Mouse (Mus musculus) right cerebral cortex, postnatal 4 days (tissue): ENCODE data around the gene Gnat1.
A peak's percentile ranks its signal among the peaks of the same experiment; 100 is the strongest.

Source experiments
- DNase-seq: peaks from one replicate; pipeline ENCODE4 v3.0.0-alpha.2; 2022

The Gnat1 gene

DNA sequence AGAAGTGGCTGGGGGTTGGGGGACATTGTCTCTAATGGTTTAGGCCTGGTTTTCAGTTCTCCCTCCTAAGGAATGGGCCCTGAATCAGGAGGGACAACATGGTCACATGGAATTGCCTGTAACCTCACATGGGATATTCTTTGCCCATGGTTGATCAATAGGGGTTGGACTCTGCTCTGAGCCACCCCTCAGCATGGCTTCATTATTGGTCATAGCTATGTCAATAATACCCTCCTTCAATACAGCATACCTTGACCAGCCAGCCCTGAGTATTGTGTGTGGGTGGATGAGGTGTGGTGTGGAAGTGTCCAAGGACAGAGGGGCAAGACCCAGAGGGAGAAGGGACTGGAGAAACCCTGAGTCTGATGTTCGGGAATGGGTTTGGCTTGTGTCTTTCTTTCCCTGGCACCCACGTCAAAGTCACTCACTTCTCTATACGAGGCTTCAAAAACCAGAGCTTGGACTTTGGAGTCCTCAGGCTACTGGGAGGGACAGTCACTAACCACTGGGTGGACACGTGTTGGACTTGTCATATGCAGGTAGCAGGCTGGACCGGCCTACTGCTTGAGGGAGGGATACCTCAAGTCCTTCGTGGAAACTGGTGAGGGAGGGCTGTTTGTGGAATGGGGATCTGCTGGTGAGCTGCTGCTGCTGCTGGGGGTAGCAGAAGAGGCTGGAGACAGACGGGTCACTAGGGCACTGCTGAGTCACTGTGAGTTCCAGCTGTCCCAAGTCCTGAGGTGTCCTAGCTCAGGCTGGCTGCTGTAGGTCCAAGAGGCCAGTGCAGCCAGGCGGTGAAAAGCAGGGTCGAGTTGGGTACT, 4.7 kb downstream of the Gnat1 start:
- DNase-seq, result no peak

DNA sequence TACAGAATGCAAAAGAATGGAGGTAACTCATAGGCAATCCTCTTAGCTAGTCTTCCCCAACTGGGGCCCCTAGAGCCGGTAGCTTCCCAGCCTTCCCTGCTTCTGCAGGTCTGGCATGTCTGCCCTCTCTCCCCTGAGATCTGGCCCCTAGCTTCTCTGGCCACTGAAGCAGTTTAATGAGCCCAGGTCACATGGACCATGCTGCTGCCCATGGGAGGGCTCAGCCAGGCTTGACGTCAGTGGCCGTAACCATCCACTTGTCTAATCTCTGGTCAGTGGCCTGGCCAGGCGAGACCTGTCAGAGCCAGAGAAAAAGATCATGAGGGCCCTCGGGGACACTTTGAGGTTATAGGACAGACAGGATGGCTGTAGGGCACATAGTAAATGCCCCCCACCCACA, 9.3 kb downstream of the Gnat1 start:
- DNase-seq, result no peak

DNA sequence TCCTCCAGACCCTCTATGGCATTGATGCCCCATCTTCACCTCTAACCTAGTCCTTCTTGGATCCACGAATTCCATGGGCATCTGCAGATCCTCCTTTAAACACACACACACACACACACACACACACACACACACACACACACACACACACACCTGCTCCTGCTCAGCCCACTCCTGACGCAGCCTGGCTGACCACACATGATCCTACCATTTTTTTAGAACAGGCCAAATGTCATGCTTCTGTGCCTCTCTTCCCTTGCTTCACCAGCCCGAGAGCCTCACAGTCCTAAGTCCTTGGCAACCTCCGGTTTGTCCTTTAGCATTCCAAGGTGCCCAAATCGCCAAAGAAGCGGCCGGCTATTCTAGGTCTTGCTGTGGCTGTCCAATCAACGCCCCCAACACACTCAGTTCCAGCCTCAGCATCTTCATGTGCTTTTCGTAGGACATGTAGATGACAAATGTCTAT, 10.0 kb downstream of the Gnat1 start, which contains the start of gene Slc38a3:
Gene Slc38a3, minus strand, starts transcription at position 51 of the 466 bp plus-strand sequence.
- DNase-seq, result no peak

DNA sequence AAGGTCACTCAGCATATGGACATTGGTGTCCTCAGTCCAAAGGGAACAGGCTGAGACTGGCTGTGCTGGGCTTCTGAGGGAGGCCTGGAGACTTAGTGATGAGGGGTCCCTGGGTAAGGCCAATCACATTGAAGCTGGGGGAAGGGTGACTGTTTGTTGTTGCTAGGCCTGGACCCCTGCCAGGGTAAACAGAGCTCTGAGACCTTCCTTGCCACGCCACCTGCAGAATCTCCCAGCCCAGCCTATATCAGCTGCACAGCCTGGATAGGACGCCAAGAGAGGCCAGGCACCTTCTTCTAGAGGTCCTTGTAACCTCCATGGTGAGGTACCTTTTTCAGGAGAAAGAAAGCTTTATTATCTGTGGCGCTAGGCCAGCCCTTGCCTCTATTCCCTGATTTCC, 10.6 kb downstream of the Gnat1 start:
- no peak for DNase-seq

DNA sequence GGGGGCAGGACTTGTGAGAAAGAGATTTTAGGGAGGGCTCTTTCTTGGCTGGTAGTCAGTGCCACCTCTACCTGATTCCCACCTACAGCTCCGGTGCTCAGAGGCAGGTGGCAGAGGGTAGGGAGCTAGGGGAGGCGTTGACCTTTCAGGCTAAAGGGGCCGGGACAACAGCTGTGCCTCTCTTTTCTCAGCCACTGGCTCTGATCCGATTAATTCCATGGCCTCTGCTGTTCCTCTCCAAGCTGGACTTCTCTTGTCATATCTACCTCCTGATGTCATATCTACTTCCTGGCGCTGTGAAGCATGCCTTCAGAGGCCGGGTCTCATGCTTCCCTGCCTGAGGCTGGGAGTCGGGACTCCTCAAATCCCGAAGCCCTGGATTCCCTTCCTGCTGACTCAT, 11.5 kb downstream of the Gnat1 start:
- no peak for DNase-seq

DNA sequence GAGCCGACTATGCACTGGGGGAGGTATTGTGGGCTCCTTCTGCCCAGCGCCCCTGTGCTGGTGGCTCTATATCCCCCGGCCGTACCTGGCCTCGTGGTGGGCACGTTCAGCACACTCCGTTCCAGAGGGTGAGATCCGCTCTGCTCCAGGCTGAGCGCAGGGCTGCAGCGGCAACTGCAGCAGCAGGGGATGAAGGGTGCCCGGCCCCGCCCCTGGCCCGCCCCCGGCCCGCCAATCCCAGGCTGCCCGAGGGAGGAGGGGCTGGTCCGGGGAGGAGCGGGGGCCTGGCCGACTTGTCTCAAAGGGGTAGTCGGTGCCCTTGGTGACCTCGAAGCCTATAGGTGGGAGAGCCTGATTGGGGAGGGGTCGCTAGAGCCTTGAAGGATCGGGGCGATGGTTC, 12.3 kb downstream of the Gnat1 start:
- DNase-seq, result peak; percentile 58

DNA sequence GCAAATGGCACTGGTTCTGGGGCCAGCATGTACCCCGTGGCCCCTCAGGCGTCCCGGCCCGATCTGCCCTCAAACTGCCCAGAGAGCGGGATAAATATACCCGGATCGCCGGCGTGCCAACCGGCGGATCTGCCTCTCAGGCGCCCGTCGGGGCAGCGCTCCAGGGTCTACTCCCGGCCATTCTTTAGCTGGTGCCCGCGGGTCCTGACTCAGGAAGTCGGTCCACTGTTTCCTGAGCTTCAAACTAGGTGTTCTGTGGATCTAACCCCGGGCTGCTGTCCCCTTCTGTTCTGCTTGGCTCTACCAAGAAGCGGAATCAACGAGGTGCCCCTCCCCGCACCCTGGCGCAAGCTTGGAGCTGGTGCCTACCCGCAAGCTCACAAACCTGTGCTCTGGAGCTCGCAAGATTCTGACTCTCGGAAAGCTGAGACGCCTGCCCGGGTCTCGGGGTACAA, 12.7 kb downstream of the Gnat1 start:
- DNase-seq, result no peak

DNA sequence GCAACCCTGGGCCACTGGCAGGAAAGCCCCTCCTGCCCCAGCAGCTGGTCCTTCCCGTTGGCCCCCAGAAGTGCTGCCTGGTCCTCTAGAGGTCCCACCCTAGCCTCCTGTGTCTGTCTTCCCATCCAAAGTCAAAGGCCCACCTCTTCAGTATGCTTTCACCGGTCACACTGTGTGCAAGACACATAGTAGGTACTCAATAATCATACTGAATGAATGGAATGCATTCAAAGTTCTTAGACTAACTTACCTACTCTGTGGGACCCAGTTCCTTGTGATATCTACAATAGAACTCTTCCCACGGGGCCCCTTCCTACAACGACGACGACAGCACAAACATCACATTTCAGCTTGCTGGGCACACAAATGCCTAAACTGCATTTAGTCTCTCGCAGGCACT, 14.2 kb downstream of the Gnat1 start:
- no peak for DNase-seq

DNA sequence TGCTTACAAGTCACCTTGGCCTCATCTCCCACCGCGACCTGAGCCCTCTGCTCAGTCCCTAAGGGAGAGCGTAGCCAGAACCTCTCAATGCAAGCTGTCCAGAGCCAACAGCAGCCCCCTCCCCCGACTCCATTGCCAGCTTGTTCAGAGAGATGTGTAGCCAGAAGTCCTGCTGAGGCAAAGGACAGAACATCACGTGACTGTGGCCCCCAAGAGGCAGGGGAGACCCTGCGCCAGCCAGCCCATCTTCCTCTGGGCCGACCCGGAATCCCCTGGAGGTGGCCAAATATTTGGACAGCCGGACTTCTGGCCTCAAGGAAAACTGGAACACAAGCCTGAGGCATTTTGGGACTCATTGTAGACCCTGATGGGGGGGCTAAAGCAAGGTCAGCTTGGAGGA, 16.0 kb downstream of the Gnat1 start:
- no peak for DNase-seq

DNA sequence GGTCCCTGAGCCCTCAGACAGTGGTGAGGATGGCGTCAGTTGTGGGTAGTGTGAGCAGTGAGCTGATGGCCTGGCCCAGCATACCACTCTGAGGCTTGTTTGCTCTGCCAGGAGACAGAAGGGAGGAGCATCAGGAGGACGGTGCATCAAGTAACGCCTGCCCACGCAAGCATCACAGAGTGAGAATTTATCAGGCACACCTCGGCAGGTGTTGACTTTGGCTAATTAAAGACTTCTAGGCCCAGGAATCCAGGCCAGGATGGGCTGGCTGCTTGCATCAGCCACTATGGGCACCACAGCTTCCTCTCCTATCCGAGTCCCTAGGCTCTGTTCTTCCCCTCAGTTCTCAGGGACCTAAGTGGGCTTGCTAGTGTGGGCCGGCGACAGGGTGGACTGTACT, 17.2 kb downstream of the Gnat1 start:
- no peak for DNase-seq

DNA sequence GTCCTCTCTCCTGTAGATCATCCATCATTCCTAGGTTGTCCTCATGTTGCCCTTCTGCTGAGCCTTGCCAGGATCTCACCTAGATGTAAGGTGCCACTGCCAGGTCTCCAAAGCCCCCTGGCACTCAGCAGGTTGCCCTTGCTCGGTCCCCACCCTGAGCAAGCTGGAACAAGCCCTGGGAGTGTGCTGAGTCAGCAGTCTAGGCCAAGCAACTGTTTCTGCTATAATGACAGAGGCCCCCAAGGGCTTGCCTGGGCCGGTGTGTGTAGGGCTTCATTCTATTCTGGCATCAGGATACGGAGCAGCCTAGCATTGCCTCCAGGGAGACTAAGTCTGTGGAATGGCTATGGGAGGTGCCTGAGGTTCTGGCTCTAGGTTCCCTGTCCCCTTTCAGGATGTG, 18.7 kb downstream of the Gnat1 start:
- no peak for DNase-seq

DNA sequence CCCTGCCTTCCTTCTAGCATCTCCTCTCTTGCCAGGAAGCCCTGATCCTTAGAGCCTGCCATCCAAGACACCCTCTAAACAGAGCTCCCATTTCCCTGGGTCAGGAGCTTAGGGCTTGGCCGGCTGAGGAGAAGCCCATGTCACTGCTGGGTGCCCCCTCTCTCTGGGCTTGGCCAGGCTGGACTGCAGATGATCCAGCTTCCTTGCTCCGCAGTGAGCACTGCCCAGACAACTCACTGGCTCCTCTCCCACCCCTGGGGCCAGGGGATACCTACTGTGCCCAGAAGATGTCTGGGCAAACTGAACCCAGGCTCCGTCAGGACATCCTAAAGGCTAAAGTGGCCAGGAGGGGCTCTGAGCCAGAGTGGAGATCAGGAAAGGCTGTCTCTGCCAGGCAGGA, 19.6 kb downstream of the Gnat1 start:
- no peak for DNase-seq

DNA sequence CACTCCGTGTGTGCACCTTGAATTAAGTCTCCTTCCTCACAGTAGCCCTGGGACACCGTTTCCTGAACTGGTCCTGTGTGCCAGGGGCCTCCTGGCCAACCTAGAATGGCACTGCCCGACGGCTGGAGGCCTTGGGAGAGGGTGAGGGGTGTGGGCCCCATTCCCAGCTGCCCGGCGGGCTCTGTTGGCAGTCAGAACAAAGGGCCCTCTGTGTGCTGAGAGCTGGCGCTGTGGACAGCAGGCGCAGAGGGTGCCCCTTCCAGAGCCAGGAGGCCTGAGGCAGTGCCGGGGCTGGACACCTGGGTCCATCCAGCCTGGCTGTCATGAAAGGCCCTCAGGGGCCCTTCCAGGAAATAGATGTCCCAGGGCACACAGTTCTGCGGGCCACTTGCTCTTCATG, 20.0 kb downstream of the Gnat1 start:
- peak; percentile 55 for DNase-seq

DNA sequence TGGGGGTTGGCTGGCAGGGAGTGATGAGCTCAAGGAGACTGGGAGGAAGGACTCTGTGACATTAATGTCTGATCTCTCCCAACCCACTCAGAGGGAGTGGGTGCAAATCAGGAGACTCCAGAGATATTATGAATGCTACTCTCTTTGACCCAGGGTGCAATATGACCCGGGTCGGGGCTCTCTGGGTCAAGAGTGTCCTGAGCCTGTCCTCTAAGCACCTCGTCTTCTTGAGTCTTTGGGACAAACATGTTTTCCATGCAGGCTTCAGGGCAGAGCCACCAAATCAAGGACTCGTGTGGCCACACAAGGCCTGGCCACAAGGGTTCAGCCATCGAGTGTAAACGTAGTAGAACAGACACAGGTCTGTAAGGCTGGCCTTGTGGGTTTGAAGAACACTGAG, 21.4 kb downstream of the Gnat1 start:
- DNase-seq, result no peak

DNA sequence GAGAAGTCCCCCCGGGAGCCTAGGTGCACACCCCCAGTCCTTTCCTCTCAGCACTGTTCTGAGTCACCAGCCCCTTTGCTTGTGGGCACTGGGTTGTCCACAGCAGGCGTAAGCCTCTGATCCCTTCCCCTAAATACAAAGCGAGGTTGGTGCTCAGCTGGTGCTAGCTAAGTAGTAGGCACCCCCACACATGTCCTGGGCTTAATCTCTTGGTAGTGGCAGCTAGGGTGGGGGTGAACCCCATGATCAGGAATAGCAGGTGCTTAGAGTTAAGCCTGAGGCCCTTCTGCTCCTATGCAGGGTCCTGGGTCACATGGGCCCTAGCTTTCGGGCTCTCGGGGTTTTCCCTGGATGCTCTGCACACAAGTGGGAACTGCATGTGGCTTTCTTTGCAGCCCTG, 22.4 kb downstream of the Gnat1 start:
- no peak for DNase-seq

DNA sequence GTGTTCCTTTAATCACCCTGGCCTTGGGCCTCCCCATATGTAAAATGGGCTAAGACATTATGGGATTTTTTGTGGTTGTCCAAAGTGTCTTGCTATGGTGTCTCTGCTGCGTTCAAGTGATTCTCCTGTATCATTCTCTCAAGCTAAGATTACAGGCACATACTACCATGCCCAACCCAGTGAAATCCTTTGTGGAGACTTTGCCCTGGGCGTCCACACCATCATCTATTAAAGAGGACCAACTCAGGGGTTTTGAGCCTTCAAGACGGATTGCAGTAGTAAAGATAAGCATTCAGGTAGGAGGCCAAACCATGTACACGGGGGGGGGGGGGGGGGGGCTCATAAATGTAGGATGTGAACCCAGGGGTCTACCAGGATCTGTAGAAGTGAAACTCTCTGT, 24.9 kb downstream of the Gnat1 start:
- no peak for DNase-seq

DNA sequence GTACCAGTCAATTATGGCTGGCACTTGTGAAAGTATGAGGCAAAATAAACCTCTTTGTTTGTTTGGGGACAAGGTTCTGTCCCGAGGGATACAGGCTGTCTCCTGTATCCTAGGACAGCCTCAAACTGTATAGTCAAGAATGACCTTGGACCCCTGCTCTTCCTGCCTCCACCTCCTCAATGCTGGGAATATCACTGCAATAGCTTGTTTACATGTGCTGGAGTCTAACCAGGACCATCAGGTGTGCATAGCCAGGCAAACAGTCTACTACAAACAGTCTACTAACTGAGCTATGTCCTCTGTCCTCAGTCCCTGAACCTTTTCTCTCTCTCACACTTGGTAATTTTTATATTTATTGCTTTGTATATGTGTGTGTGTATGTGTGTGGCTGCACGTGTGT, 26.0 kb downstream of the Gnat1 start:
- no peak for DNase-seq

DNA sequence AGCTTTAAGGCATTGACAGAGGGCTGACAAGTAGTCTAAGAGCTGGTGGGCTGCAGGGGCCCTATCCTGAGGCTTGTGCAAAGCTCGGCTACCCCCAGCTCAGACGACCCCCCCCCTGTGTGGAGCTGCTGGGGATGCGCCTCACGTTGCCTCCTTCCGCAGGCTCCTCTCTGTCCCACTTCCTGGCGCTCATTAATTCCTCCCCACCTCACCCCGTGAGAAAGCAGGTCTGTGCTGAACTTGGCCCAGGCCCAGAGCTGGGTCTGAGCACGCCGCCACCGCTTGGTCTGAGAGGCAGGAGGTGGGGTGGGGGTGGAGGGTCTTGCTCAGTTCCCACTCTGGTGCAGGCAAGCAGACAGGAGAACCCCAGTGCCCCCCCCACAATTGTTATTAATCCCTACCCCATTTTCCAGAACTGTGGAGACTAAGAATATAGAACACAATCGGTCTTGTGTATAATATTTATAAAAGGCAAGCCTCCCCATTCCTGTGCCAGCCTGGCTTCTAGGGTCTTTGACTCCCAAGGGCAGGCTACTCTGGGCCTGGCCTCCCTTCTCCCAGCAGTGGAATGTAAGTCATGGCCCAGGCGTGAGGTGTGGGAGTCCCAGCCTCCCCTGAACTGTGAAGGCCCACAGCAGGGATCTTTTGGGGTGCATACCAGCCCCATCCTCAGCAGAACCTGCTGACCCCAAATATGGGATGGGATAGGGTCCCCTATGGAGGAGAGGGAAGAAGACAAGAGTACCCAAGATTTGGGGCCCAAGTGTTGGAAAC, 28.6 kb downstream of the Gnat1 start:
- DNase-seq, result peak; percentile 67

DNA sequence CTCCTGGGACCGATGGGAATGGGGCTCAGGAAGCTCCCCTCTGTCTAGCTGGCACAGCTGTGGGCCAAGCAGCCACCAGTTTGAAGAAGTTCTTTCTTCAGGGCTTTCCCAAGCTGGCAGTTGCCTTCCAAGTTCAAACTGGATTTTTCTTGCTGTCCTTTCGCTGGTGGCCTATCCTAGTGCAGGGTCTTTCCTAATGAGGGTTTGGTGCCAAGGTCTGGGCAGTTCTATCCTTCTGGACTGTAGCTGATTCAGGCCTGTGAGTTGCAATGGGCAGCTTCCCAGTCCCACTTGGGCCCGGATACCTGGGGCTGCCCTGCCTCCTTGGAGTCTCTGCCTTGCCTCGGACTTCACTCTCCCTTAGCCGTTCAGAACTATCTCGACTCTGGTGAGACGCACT, 29.3 kb downstream of the Gnat1 start:
- DNase-seq, result no peak

DNA sequence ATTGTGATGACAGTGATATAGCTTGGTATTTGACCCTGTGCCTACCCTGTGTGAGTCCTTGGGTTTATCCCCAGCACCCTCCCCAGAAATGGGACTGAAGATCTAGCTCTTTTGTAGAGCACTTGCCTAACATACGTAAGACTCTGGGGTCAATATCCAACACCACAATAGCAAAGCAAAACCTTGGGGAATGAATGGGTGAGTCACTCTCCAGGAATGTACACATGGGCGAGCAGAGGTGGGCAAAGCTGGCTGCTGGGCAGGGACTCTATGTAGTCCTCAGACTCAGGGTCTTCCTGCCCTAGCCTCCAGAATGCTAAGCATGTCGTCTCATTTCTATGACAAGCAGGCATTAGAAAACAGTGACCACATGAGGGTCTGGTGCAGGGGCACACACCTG, 30.7 kb downstream of the Gnat1 start:
- no peak for DNase-seq

DNA sequence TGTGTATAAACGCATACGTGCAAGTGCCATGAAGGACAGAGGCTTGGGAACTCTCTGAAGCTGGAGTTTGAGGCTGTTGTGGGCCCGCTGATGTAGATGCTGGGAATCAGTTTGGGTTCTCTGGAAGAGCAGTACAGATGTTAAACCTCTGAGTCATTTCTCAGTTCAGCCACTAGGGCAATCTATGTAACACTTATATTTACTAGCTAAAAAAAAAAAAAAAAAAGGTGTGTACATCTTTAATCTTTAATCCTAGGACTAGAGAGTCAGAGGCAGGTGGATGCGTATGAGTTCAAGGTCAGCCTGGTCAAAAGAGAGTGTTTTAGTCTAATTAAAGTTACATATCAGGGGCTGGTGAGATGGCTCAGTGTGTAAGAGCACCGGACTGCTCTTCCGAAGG, 32.5 kb downstream of the Gnat1 start:
- DNase-seq, result no peak

DNA sequence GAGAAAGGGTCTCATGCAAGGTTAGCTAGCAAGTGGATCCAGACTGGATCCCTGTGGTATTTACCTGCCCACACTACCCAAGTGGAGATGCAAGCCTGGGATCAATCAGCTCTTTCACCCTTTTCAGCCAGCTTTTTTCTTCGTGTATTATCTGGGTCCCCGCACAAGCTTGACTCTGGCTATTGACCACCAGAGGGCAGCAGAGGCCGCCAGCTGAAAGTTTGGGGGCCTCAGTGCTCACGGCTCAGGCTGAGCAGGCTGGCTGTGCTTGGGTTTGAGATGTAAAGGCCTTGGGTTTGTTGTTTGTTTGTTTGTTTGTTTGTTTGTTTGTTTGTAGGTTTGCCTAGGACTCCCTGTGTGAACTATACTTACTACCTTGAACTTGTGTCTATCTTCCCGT, 33.9 kb downstream of the Gnat1 start:
- DNase-seq, result peak; percentile 83

DNA sequence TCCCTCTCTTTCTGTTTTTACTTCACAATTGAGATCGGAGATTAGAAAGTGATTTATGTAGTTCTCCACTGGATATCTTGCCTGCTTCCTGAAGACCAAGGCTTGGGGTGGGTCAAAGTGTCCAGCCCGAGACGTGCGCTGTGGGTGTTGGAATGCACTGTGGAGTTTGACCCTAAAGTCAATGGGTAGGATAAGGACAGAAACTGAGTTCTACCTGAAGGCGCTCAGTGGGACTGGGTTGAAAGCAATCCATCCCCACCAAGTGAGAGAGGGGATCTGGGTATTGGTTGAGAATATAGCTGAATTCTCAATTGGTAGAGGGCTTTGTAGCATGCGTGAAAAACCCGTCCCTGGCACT, 34.4 kb downstream of the Gnat1 start:
- DNase-seq, result no peak

DNA sequence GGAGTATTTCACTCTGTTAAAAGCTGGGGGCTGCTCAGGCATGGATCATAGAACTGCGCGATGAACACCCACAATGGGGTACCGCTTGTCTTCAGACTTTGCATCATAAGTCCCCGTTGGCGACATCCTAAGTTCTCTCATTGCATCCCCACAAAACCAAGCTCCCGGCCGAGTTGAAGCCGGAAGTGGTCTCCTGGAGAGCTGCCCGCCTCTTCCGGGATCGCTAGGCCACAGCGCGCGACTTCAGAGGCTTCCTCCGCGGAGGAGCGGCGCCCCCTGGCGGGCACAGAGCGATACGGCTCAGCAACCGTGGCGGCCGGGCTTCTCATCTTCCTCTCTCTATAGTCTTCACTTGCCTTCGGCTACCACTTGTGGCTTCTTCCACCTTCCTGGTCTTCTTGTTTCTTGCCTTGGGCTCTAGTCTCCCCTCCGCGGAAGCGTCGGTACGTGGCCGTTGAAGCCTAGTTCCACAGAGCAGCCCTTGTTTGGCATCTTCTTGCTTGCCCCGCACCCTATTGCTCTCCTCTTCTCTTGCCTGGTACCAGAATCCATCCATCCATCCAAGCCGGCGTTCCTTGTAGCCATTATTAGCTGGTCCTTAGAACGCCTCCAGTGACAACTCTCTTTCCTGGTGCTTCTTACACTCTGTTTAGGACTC, 34.9 kb downstream of the Gnat1 start:
- DNase-seq, result peak; percentile 97
